1 mouse cellular context compared by ENCODE assay signal in genomic region chr10:70161504-70161903, GRCm38 (mm10).
TF ChIP-seq lines count a peak whose summit lies in the region.

No protein-coding gene starts in this region.

TF ChIP-seq in CH12.LX, 34 proteins besides CTCF, POLR2A, EP300 and RAD21 (continued from another document):
- no peak for TF ChIP-seq USF2 (conservative IDR thresholded peaks at IDR 0.05; ENCODE audit: low read depth, low read length)
- TF ChIP-seq HCFC1 (IDR thresholded peaks at IDR 0.05; ENCODE audit: low read depth, low read length): no peak
- peak; percentile 35; the same call in 1 of the 2 replicates for TF ChIP-seq ELF1 (IDR thresholded peaks at IDR 0.05; ENCODE audit: low read depth, low read length)
- TF ChIP-seq TCF12 (IDR thresholded peaks at IDR 0.05; ENCODE audit: low read depth, low read length): peak; percentile 99
- no peak for TF ChIP-seq PAX5 (IDR thresholded peaks at IDR 0.05; ENCODE audit: low read length)
- TF ChIP-seq ZC3H11A (IDR thresholded peaks at IDR 0.05; ENCODE audit: low read depth, low read length): no peak
- no peak; the same call in 1 of the 2 replicates for TF ChIP-seq JUND (conservative IDR thresholded peaks at IDR 0.05; ENCODE audit: low read depth, low read length)
- no peak for TF ChIP-seq E2F4 (IDR thresholded peaks at IDR 0.05; ENCODE audit: insufficient replicate concordance, low read depth, low read length)
- TF ChIP-seq MAFK (IDR thresholded peaks at IDR 0.05; ENCODE audit: insufficient replicate concordance, low read length): peak; percentile 39; the same call in 1 of the 2 replicates
- peak; percentile 72; the same call in 1 of the 2 replicates for TF ChIP-seq MXI1 (IDR thresholded peaks at IDR 0.05; ENCODE audit: low read depth, low read length)
